Mouse (Mus musculus) cerebellum, adult 2 months (tissue): ENCODE measurements around the gene Fgf14.
A peak's percentile ranks its signal among the peaks of the same experiment; 100 is the strongest.

Experiments
- CTCF ChIP-seq: fragments of 200-500 bp; IDR thresholded peaks from 2 replicates; pipeline ENCODE4 v1.5.1; 2011; ENCODE audit warnings: low read depth, mild to moderate bottlenecking, control low read depth, low read length, moderate library complexity, borderline replicate concordance; ENCODE audit not compliant: insufficient read depth
- POLR2A ChIP-seq: fragments of 200-500 bp; IDR thresholded peaks from 2 replicates; pipeline ENCODE4 v1.6.1; 2011; ENCODE audit warnings: low read length, control low read depth, borderline replicate concordance; ENCODE audit not compliant: insufficient read depth

GRCm38 (mm10) chr14:124191913-124192814, 484.8 kb downstream of the Fgf14 start:
- TF ChIP-seq CTCF: peak; percentile 22; the same call in 1 of the 2 replicates
- no peak for TF ChIP-seq POLR2A
